ENCODE assay signal across 21 mouse cellular contexts in the genomic region with DNA sequence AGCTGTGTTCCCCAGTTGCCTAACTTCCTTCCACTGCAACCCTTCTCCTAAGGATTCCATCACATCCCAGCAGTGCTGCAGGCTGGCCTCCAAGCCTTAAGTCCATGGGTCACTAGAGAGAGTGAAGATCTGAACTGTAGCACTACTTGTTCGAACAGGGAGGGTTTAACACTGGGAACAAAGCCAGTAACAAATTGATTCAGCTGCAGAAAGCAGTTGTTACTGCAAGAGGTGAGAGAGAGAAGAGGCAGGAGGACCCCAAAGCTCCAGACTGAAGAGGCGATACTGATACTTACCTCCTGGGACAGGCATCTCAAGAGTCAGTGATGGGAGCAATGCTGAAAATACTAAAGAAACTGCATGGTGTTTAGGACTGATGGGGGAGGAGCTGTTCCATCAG.
DNase-seq lines count a peak whose midpoint lies in the region; ATAC-seq and TF ChIP-seq lines count a peak whose summit lies in the region.
"Had no signal": no experiment of that assay in that cellular context is flagged by ENCODE, and none has a peak within 500 bp of the region (broad histone marks: within the 10 kb centered on the region; RNA-seq: fewer than 3 reads in every experiment).

No protein-coding gene starts in this region.

- ATAC-seq in limb, embryonic 14.5 days (ENCODE audit: low FRiP score, low read depth): no peak
- ATAC-seq in lung, embryonic 16.5 days (ENCODE audit: low read depth): peak; percentile 97
- no peak for ATAC-seq in hindbrain, embryonic 12.5 days (ENCODE audit: low FRiP score)
- ATAC-seq: CD4-positive, CD25-positive, alpha-beta regulatory T cell, adult 4 months; forebrain, embryonic 15.5 days had no signal

- no peak overlapping the region for H3K9ac ChIP-seq in limb, embryonic 14.5 days (ENCODE audit: low read depth, low read length, severe bottlenecking)
- H3K9ac ChIP-seq in lung, embryonic 16.5 days (ENCODE audit: low read length): no peak overlapping the region
- H3K9ac ChIP-seq in hindbrain, embryonic 12.5 days: no peak overlapping the region
- H3K9ac ChIP-seq: forebrain, embryonic 15.5 days; heart, embryonic 15.5 days; hindbrain, embryonic 15.5 days had no signal

- 49% methylated on average over 2 of the region's 2 CpGs for WGBS in limb, embryonic 14.5 days
- WGBS in limb, embryonic 10.5 days: 95% methylated on average over 2 of the region's 2 CpGs
- 88% methylated on average over 2 of the region's 2 CpGs for WGBS in embryonic facial prominence, embryonic 10.5 days
- 26% methylated on average over 2 of the region's 2 CpGs for WGBS in lung, embryonic 16.5 days
- 70% methylated on average over 2 of the region's 2 CpGs for WGBS in hindbrain, embryonic 12.5 days

- no peaks in the 10 kb centered on the region for H3K9me3 ChIP-seq in limb, embryonic 14.5 days (ENCODE audit: control insufficient read depth, low read length)
- H3K9me3 ChIP-seq in limb, embryonic 10.5 days (replicated peaks): no peaks in the 10 kb centered on the region
- no peaks in the 10 kb centered on the region for H3K9me3 ChIP-seq in embryonic facial prominence, embryonic 10.5 days
- no peaks in the 10 kb centered on the region for H3K9me3 ChIP-seq in lung, embryonic 16.5 days (ENCODE audit: control insufficient read depth, low read length)
- no peaks in the 10 kb centered on the region for H3K9me3 ChIP-seq in hindbrain, embryonic 12.5 days (replicated peaks)
- H3K9me3 ChIP-seq: forebrain, embryonic 15.5 days; heart, embryonic 15.5 days; hindbrain, embryonic 10.5 days; hindbrain, embryonic 15.5 days had no signal

- no peak overlapping the region for H3K27ac ChIP-seq in limb, embryonic 14.5 days (replicated peaks; ENCODE audit: low read depth, low read length)
- no peak overlapping the region for H3K27ac ChIP-seq in limb, embryonic 10.5 days
- 0 out of 2 replicates have a peak overlapping the region, but pooled peaks have one; percentile 4 for H3K27ac ChIP-seq in embryonic facial prominence, embryonic 10.5 days (replicated peaks)
- H3K27ac ChIP-seq in lung, embryonic 16.5 days (ENCODE audit: low read length): peak overlapping the region; percentile 88
- no peak overlapping the region for H3K27ac ChIP-seq in layer of hippocampus, adult 2 months
- no peak overlapping the region for H3K27ac ChIP-seq in hindbrain, embryonic 12.5 days
- H3K27ac ChIP-seq: forebrain, embryonic 15.5 days; heart, embryonic 15.5 days; hindbrain, embryonic 10.5 days; hindbrain, embryonic 15.5 days had no signal

- H3K36me3 ChIP-seq in limb, embryonic 14.5 days (ENCODE audit: control insufficient read depth, insufficient read depth, low read length): no peaks in the 10 kb centered on the region
- no peaks in the 10 kb centered on the region for H3K36me3 ChIP-seq in limb, embryonic 10.5 days
- H3K36me3 ChIP-seq in embryonic facial prominence, embryonic 10.5 days (replicated peaks): no peaks in the 10 kb centered on the region
- no peaks in the 10 kb centered on the region for H3K36me3 ChIP-seq in lung, embryonic 16.5 days (ENCODE audit: control insufficient read depth, insufficient read depth, low read length)
- H3K36me3 ChIP-seq in hindbrain, embryonic 12.5 days: no peaks in the 10 kb centered on the region
- H3K36me3 ChIP-seq: forebrain, embryonic 15.5 days; G1E; heart, embryonic 15.5 days; hindbrain, embryonic 10.5 days; hindbrain, embryonic 15.5 days had no signal

- DNase-seq in limb, embryonic 14.5 days (ENCODE audit: low spot score): peak; percentile 9
- DNase-seq in limb, embryonic 10.5 days (ENCODE audit: low spot score): no peak
- DNase-seq in embryonic facial prominence, embryonic 10.5 days (ENCODE audit: low spot score): no peak
- DNase-seq in lung, postnatal 25 days (ENCODE audit: low spot score): peak; percentile 53
- DNase-seq in layer of hippocampus, adult 2 months (ENCODE audit: low spot score in 2 of 2): no peak
- no peak for DNase-seq in cerebellum, adult 9-10 months
- DNase-seq: adrenal gland, postnatal 14 days; B cell, adult 2 months; cerebellum, adult 11-12 months; cerebellum, adult 9-11 months; cerebellum, postnatal 36 days; gastrocnemius, postnatal 36 days; heart, adult 11 months had no signal

- no peak overlapping the region for H3K4me3 ChIP-seq in limb, embryonic 14.5 days (replicated peaks; ENCODE audit: low read length)
- H3K4me3 ChIP-seq in limb, embryonic 10.5 days: no peak overlapping the region
- no peak overlapping the region for H3K4me3 ChIP-seq in embryonic facial prominence, embryonic 10.5 days
- no peak overlapping the region for H3K4me3 ChIP-seq in lung, embryonic 16.5 days (ENCODE audit: low read length)
- no peak overlapping the region for H3K4me3 ChIP-seq in layer of hippocampus, adult 2 months
- H3K4me3 ChIP-seq in hindbrain, embryonic 12.5 days: no peak overlapping the region
- H3K4me3 ChIP-seq: forebrain, embryonic 15.5 days; heart, embryonic 15.5 days; hindbrain, embryonic 10.5 days; hindbrain, embryonic 15.5 days had no signal

- H3K27me3 ChIP-seq in limb, embryonic 14.5 days (ENCODE audit: control insufficient read depth, insufficient read depth, low read length): no peaks in the 10 kb centered on the region
- H3K27me3 ChIP-seq in limb, embryonic 10.5 days (ENCODE audit: low read depth, poor library complexity, severe bottlenecking): no peaks in the 10 kb centered on the region
- H3K27me3 ChIP-seq in embryonic facial prominence, embryonic 10.5 days (replicated peaks; ENCODE audit: low read depth, poor library complexity, severe bottlenecking): no peaks in the 10 kb centered on the region
- H3K27me3 ChIP-seq in lung, embryonic 16.5 days (ENCODE audit: control insufficient read depth, insufficient read depth, low read depth, low read length): no peaks in the 10 kb centered on the region
- no peaks in the 10 kb centered on the region for H3K27me3 ChIP-seq in hindbrain, embryonic 12.5 days
- H3K27me3 ChIP-seq: forebrain, embryonic 15.5 days; heart, embryonic 15.5 days; hindbrain, embryonic 15.5 days had no signal

- no peak overlapping the region for H3K4me2 ChIP-seq in limb, embryonic 14.5 days (replicated peaks; ENCODE audit: low read depth, low read length, severe bottlenecking)
- no peak overlapping the region for H3K4me2 ChIP-seq in lung, embryonic 16.5 days (ENCODE audit: low read depth, low read length)
- H3K4me2 ChIP-seq in hindbrain, embryonic 12.5 days (replicated peaks): no peak overlapping the region
- H3K4me2 ChIP-seq: forebrain, embryonic 15.5 days; heart, embryonic 15.5 days; hindbrain, embryonic 15.5 days had no signal

- TF ChIP-seq POLR2A in limb, embryonic 14.5 days (IDR thresholded peaks at IDR 0.05; ENCODE audit: borderline replicate concordance, extremely low read depth, insufficient read depth, insufficient read length): no peak

- no peaks in the 10 kb centered on the region for H3K4me1 ChIP-seq in limb, embryonic 14.5 days (ENCODE audit: control insufficient read depth, insufficient read depth, low read length)
- H3K4me1 ChIP-seq in limb, embryonic 10.5 days: no peaks in the 10 kb centered on the region
- peaks cover 12% of the 10 kb centered on the region; the same call in 1 of the 2 replicates for H3K4me1 ChIP-seq in embryonic facial prominence, embryonic 10.5 days
- no peaks in the 10 kb centered on the region for H3K4me1 ChIP-seq in lung, embryonic 16.5 days (replicated peaks; ENCODE audit: control insufficient read depth, insufficient read depth, low read length)
- peaks cover 5% of the 10 kb centered on the region; the same call in 1 of the 2 replicates for H3K4me1 ChIP-seq in hindbrain, embryonic 12.5 days
- H3K4me1 ChIP-seq: heart, embryonic 15.5 days; hindbrain, embryonic 15.5 days had no signal

- TF ChIP-seq CTCF in layer of hippocampus, adult 2 months (conservative IDR thresholded peaks at IDR 0.05): no peak

Comparison
In these comparisons a context has a peak if more than half of its experiments do, and no peak if none do; other contexts are left out.
1. DNase-seq: peak in limb, embryonic 14.5 days (single experiment) and lung, postnatal 25 days (single experiment); none in limb, embryonic 10.5 days (single experiment), embryonic facial prominence, embryonic 10.5 days (single experiment), layer of hippocampus, adult 2 months (0 of 2) and cerebellum, adult 9-10 months (single experiment).
2. H3K27ac ChIP-seq: peak in embryonic facial prominence, embryonic 10.5 days (single experiment) and lung, embryonic 16.5 days (single experiment); none in limb, embryonic 14.5 days (single experiment), limb, embryonic 10.5 days (single experiment), layer of hippocampus, adult 2 months (single experiment) and hindbrain, embryonic 12.5 days (single experiment).